Mouse (Mus musculus) liver, postnatal 0 days (tissue): Measurements from ENCODE around the gene Lrrc59. TPM values are rescaled to one million over a fixed set of nuclear protein-coding genes. Genes with fewer than 3 reads are reported as not detected.
"Not testable (repeated sequence)": the region's sequence is repeated elsewhere in the genome, so short reads cannot be mapped to it uniquely, and the experiment has no call there.

Experiments used
- ATAC-seq: fragments of 200-750 bp; cut with Nextera tagmentation; 2 replicates; pipeline ENCODE4 v1.8.0; 2017; ENCODE audit warnings: mild to moderate bottlenecking, moderate library complexity
- DNase-seq: peaks from one replicate; pipeline ENCODE4 v3.0.0-alpha.2; 2016
- H3K27ac ChIP-seq: fragments of 300-500 bp; sonication (generic); 2 replicates; pipeline ENCODE4 v1.5.1; 2014; ENCODE audit warnings: antibody characterized with exemption, moderate library complexity, mild to moderate bottlenecking, low read depth
- H3K27me3 ChIP-seq: fragments of 300-500 bp; sonication (generic); 2 replicates; pipeline ENCODE4 v1.6.1; 2014; ENCODE audit warnings: low read length, control low read depth, mixed read lengths; ENCODE audit not compliant: insufficient read depth
- H3K36me3 ChIP-seq: fragments of 300-500 bp; sonication (generic); replicated peaks from 2 replicates; pipeline ENCODE4 v1.6.1; 2014; ENCODE audit warnings: mild to moderate bottlenecking, control low read depth, low read length, moderate library complexity, mixed read lengths; ENCODE audit not compliant: insufficient read depth
- H3K4me1 ChIP-seq: fragments of 300-500 bp; sonication (generic); 2 replicates; pipeline ENCODE4 v1.6.1; 2014; ENCODE audit warnings: antibody characterized with exemption, mild to moderate bottlenecking, control low read depth; ENCODE audit not compliant: insufficient read depth
- H3K4me2 ChIP-seq: fragments of 300-500 bp; sonication (generic); 2 replicates; pipeline ENCODE4 v1.6.1; 2014; ENCODE audit warnings: low read depth, mild to moderate bottlenecking, low read length, moderate library complexity, mixed read lengths
- H3K4me3 ChIP-seq: fragments of 300-500 bp; sonication (generic); 2 replicates; pipeline ENCODE4 v1.5.1; 2014; ENCODE audit warnings: low read depth, low read length
- H3K9ac ChIP-seq: fragments of 300-500 bp; sonication (generic); replicated peaks from 2 replicates; pipeline ENCODE4 v1.6.1; 2014; ENCODE audit warnings: mild to moderate bottlenecking, moderate library complexity
- H3K9me3 ChIP-seq: fragments of 300-500 bp; sonication (generic); 2 replicates; pipeline ENCODE4 v1.6.1; 2016; ENCODE audit warnings: mild to moderate bottlenecking, control low read depth, low read length, mixed read lengths
- CTCF ChIP-seq: sonication (generic); IDR thresholded peaks from 2 replicates; pipeline ENCODE4 v1.5.1; 2016; ENCODE audit warnings: antibody characterized with exemption, low read depth
- EP300 ChIP-seq: IDR thresholded peaks from 2 replicates; pipeline ENCODE4 v1.6.1; 2016; ENCODE audit warnings: antibody characterized with exemption, low read depth, mild to moderate bottlenecking
- WGBS: fragments of 180-500 bp; shearing (Covaris S2); extraction: QIAGEN DNeasy Blood & Tissue Kit; methylation state at CpG from one replicate; pipeline ENCODE4 v1.1.7; 2014; ENCODE audit not compliant: insufficient replicate concordance; 5-methylcytosine and 5-hydroxymethylcytosine counted together
- polyA plus RNA-seq: library from polyadenylated mRNA; unstranded; fragments of >200 nt; fragmentation: Nextera tagmentation; extraction: Ambion mirVana; gene quantifications from 2 replicates; pipeline ENCODE4 v1.2.1, GENCODE M21; 2015

The Lrrc59 gene
- polyA plus RNA-seq, 1 experiment from 2014 or later, result 57.0 TPM

DNA sequence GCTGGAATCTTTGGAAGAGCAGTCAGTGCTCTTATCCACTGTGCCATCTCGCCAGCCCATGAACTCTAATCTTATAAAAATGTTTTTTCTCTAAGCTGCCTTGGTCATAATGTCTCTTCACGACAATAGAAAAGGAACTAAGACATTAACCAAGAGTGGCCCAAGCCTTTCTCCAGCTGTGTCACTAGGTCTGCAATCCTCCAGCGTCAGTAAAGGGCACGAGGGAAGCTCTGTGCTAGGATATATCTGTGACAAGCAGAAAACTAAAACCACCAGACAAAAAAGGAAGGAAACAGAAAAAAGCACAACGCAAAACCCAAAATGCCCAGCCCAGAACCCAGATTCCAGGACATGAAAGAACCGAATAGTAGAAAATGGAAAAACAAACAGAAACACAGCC lies 57.6 kb downstream of the Lrrc59 start:
- no peaks in the 10 kb centered on the region for H3K4me1 ChIP-seq

GRCm38 (mm10) chr11:94692502-94692901 lies 62.9 kb downstream of the Lrrc59 start:
- H3K27me3 ChIP-seq, ATAC-seq, H3K4me1 ChIP-seq: not testable (repeated sequence)

More for the DNA sequence above, 57.6 kb downstream of the Lrrc59 start:
- Histone ChIP-seq H3K27ac (no peak overlapping the region), H3K27me3 (no peaks in the 10 kb centered on the region), H3K36me3 (no peaks in the 10 kb centered on the region), H3K9me3 (no peaks in the 10 kb centered on the region), H3K4me3 (no peak overlapping the region), H3K9ac (no peak overlapping the region), H3K4me2 (no peak overlapping the region)
- no peak for DNase-seq
- 30% methylated on average over 6 of the region's 6 CpGs for WGBS
- no peak for ATAC-seq
- TF ChIP-seq EP300 (no peak), CTCF (no peak)

More at GRCm38 (mm10) chr11:94692502-94692901, 62.9 kb downstream of the Lrrc59 start:
- H3K9ac ChIP-seq, H3K36me3 ChIP-seq, H3K27ac ChIP-seq, H3K4me2 ChIP-seq, H3K9me3 ChIP-seq, DNase-seq, H3K4me3 ChIP-seq: not testable (repeated sequence)

Other genes starting within 250 kb of the Lrrc59 start
- gene Abcc3, start 236.8 kb upstream of the Lrrc59 start, polyA plus RNA-seq, result 6.7 and 8.3 TPM in 2 replicates
- 0.14 and 0.29 TPM in 2 replicates for gene Cacna1g, start 155.6 kb upstream of the Lrrc59 start, polyA plus RNA-seq
- not detected in 2 replicates for gene Spata20, start 143.6 kb upstream of the Lrrc59 start, polyA plus RNA-seq
- 0.21 and 0.22 TPM in 2 replicates for gene Epn3, start 129.8 kb upstream of the Lrrc59 start, polyA plus RNA-seq
- 0.13 TPM in 1 of 2 replicates, not detected in the other for gene Mycbpap, start 108.0 kb upstream of the Lrrc59 start, polyA plus RNA-seq
- gene Rsad1, start 80.5 kb upstream of the Lrrc59 start, polyA plus RNA-seq, result 1.7 and 1.9 TPM in 2 replicates
- gene Chad, start 64.7 kb upstream of the Lrrc59 start, polyA plus RNA-seq, result 0.14 TPM in 2 replicates
- gene Acsf2, start 27.9 kb upstream of the Lrrc59 start, polyA plus RNA-seq, result 4.2 and 4.4 TPM in 2 replicates
- 73.2 and 81.4 TPM in 2 replicates for gene Mrpl27, start 24.0 kb downstream of the Lrrc59 start, polyA plus RNA-seq
- gene Eme1, start 24.2 kb downstream of the Lrrc59 start, polyA plus RNA-seq, result 4.5 and 4.9 TPM in 2 replicates
- 2.7 and 2.9 TPM in 2 replicates for gene Xylt2, start 47.7 kb downstream of the Lrrc59 start, polyA plus RNA-seq
- not detected in 2 replicates for gene Gm11541, start 74.7 kb downstream of the Lrrc59 start, polyA plus RNA-seq
- 0.09 TPM in 1 of 2 replicates, not detected in the other for gene Cdc34b, start 112.0 kb downstream of the Lrrc59 start, polyA plus RNA-seq
- gene Tmem92, start 152.9 kb downstream of the Lrrc59 start, polyA plus RNA-seq, result not detected in 2 replicates